Mouse (Mus musculus): ENCODE measurements around the gene Setd1a.

GRCm38 (mm10) chr7:127812292-127812691 lies 35.8 kb downstream of the Setd1a start:
- no peak for TF ChIP-seq TAL1 (IDR thresholded peaks at IDR 0.05; ENCODE audit: low read length)
- no peak for TF ChIP-seq CTCF (IDR thresholded peaks at IDR 0.05 in 2 of 3, conservative IDR thresholded peaks at IDR 0.05 in 1 of 3; ENCODE audit: control insufficient read depth in 1 of 3, insufficient read depth in 1 of 3, low read depth in 2 of 3, low read length in 3 of 3, poor library complexity in 1 of 3, severe bottlenecking in 1 of 3)
- TF ChIP-seq POLR2A (IDR thresholded peaks at IDR 0.05; ENCODE audit: control insufficient read depth in 1 of 2, insufficient read depth in 1 of 2, low read depth in 1 of 2, low read length in 2 of 2, poor library complexity in 1 of 2) = no peak
- TF ChIP-seq MAFK (IDR thresholded peaks at IDR 0.05; ENCODE audit: borderline replicate concordance, low read depth, low read length) = no peak
- TF ChIP-seq MAX (IDR thresholded peaks at IDR 0.05; ENCODE audit: low read length) = no peak
- TF ChIP-seq ZC3H11A (IDR thresholded peaks at IDR 0.05; ENCODE audit: low read depth, low read length) = no peak
- TF ChIP-seq CHD1 (IDR thresholded peaks at IDR 0.05; ENCODE audit: low read depth, low read length) = no peak
